Comparison of ENCODE assay signal across 9 mouse cellular contexts in genomic region chr11:75768091-75768989, GRCm38 (mm10). TPM values are rescaled to one million over a fixed set of nuclear protein-coding genes. Genes with fewer than 3 reads are reported as not detected.
A peak's percentile ranks its signal among the peaks of the same experiment; 100 is the strongest.
DNase-seq lines count a peak whose midpoint lies in the region; ATAC-seq and TF ChIP-seq lines count a peak whose summit lies in the region.
"Had no signal": no experiment of that assay in that cellular context is flagged by ENCODE, and none has a peak within 500 bp of the region (broad histone marks: within the 10 kb centered on the region; RNA-seq: fewer than 3 reads in every experiment).

No protein-coding gene starts in this region.

- H3K36me3 ChIP-seq in heart, embryonic 16.5 days (ENCODE audit: control insufficient read depth, insufficient read depth), result peaks cover 22% of the 10 kb centered on the region
- peaks cover 11% of the 10 kb centered on the region for H3K36me3 ChIP-seq in heart, adult 2 months (ENCODE audit: control insufficient read depth, insufficient read depth, low read length)

- TF ChIP-seq CTCF in heart, adult 2 months (IDR thresholded peaks at IDR 0.05), result no peak

- ATAC-seq in heart, embryonic 16.5 days (replicated peaks; ENCODE audit: extremely low read depth, insufficient read depth, low FRiP score), result no peak
- ATAC-seq in CD4-positive, CD25-positive, alpha-beta regulatory T cell, adult 4 months, result no peak

- peak overlapping the region; percentile 64 for H3K4me2 ChIP-seq in heart, embryonic 16.5 days (ENCODE audit: low read depth, low read length)

- H3K27ac ChIP-seq in heart, embryonic 16.5 days (ENCODE audit: low read length), result peak overlapping the region; percentile 43; the same call in 1 of the 2 replicates
- H3K27ac ChIP-seq in heart, adult 2 months, result no peak overlapping the region
- H3K27ac ChIP-seq: macrophage had no signal

- H3K9me3 ChIP-seq in heart, embryonic 16.5 days (replicated peaks; ENCODE audit: control insufficient read depth, low read length), result no peaks in the 10 kb centered on the region

- H3K9ac ChIP-seq in heart, embryonic 16.5 days (ENCODE audit: low read length), result peak overlapping the region; percentile 49; the same call in 1 of the 2 replicates
- no peak overlapping the region for H3K9ac ChIP-seq in heart, adult 2 months (ENCODE audit: low read depth, low read length)

- no peak for TF ChIP-seq POLR2A in heart, adult 2 months (IDR thresholded peaks at IDR 0.05; ENCODE audit: insufficient read depth, low read depth, low read length)

- TF ChIP-seq EP300 in heart, adult 2 months (IDR thresholded peaks at IDR 0.05; ENCODE audit: insufficient read depth, low read depth, low read length), result no peak

- no peaks in the 10 kb centered on the region for H3K79me2 ChIP-seq in heart, adult 2 months (replicated peaks; ENCODE audit: control insufficient read depth, insufficient read depth, low read length)

- peaks cover 11% of the 10 kb centered on the region for H3K4me1 ChIP-seq in heart, embryonic 16.5 days (ENCODE audit: control insufficient read depth, insufficient read depth, low read length)
- peaks cover 4% of the 10 kb centered on the region for H3K4me1 ChIP-seq in heart, adult 2 months (ENCODE audit: control insufficient read depth, insufficient read depth, low read length)

- 55% methylated on average over 6 of the region's 6 CpGs for WGBS in heart, embryonic 16.5 days
- 50% methylated on average over 6 of the region's 6 CpGs for WGBS in heart, adult 2 months

- DNase-seq in heart, adult 2 months, result no peak
- DNase-seq in right cerebral cortex, adult 18-20 months, result peak; percentile 31
- DNase-seq in right cerebral cortex, postnatal 14 days, result no peak
- peak; percentile 39 for DNase-seq in layer of hippocampus, adult 9-10 months (ENCODE audit: low spot score)
- DNase-seq in telencephalon, adult 2 months (ENCODE audit: low read depth, low spot score), result peak; percentile 39
- no peak for DNase-seq in MN1 (ENCODE audit: low spot score)

- H3K27me3 ChIP-seq in heart, embryonic 16.5 days (ENCODE audit: control insufficient read depth, insufficient read depth, low read length), result no peaks in the 10 kb centered on the region
- no peaks in the 10 kb centered on the region for H3K27me3 ChIP-seq in heart, adult 2 months (ENCODE audit: control insufficient read depth, insufficient read depth, low read length)

- H3K4me3 ChIP-seq in heart, embryonic 16.5 days (ENCODE audit: low read length), result no peak overlapping the region
- H3K4me3 ChIP-seq in heart, adult 2 months, result no peak overlapping the region

- intact Hi-C loops in heart, adult 2 months (cut with DNase I), result loop anchor here (5.0 kb wide), 1 partner anchor 199 kb away; no protein-coding TSS in a partner anchor

RNA-seq across cellular contexts. Expression of gene Doc2b, which starts 27.5 kb away (rescaled TPM):
- polyA plus RNA-seq in heart, embryonic 16.5 days (2015; fragmentation: Nextera tagmentation; extraction: Ambion mirVana), result 0.16 and 0.18 TPM in 2 replicates
- total RNA-seq in heart, adult 2 months (2021), result under 1 TPM; 0.52 to 0.61 TPM
- 0.14 and 0.41 TPM in 2 replicates for polyA plus RNA-seq in heart, adult 2 months (2012; rRNA removed)
- not detected for polyA plus RNA-seq in CD4-positive, CD25-positive, alpha-beta regulatory T cell, adult 4 months (2017; shearing (Covaris generic))
- polyA plus RNA-seq: macrophage had no signal

RNA-seq across cellular contexts. Expression of gene Ywhae, which starts 35.7 kb away (rescaled TPM):
- 646 and 689 TPM in 2 replicates for polyA plus RNA-seq in heart, embryonic 16.5 days (2015; fragmentation: Nextera tagmentation; extraction: Ambion mirVana)
- total RNA-seq in heart, adult 2 months (2021), result 100 to 1,000 TPM; 503 to 554 TPM
- polyA plus RNA-seq in heart, adult 2 months (2012; rRNA removed), result 206 and 352 TPM in 2 replicates
- polyA plus RNA-seq in CD4-positive, CD25-positive, alpha-beta regulatory T cell, adult 4 months (2017; shearing (Covaris generic)), result 100 to 1,000 TPM; 395 to 413 TPM

Comparison
In these comparisons a context has a peak if more than half of its experiments do, and no peak if none do; other contexts are left out.
1. DNase-seq: peak in right cerebral cortex, adult 18-20 months (single experiment), layer of hippocampus, adult 9-10 months (single experiment) and telencephalon, adult 2 months (single experiment); none in heart, adult 2 months (0 of 2), right cerebral cortex, postnatal 14 days (single experiment) and MN1 (single experiment).